Mouse (Mus musculus): ENCODE data around the gene Szt2. TPM values are rescaled to one million over a fixed set of nuclear protein-coding genes. Genes with fewer than 3 reads are reported as not detected.

Szt2 gene
- total and polyA plus RNA-seq, 3 experiments: 3.2 to 18.9 (median 7.4) TPM

DNA sequence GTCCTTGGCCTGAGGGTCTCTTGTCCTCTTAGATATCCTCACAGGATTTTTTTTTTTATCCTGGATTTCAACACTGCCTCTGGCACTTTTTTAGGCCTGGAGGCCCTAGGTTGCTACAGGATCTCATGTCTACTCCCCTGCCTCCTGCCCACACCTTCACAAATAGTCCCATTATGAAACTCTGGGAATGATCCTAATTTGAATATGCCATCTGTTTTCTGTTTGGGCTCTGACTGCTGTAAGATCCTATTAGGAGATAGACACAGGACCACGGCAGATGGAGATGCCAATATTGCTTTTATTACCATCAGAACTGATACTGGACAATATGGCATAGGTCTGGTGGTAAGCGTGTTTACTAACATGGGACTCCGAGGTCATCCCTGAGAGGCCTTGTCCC, 57.2 kb downstream of the Szt2 start:
- Histone ChIP-seq H3K9ac (ENCODE audit: insufficient read depth, low read depth) (no peak overlapping the region), H3K4me2 (ENCODE audit: insufficient read depth, low read depth, poor library complexity, severe bottlenecking) (no peak overlapping the region), H3K27me3 (replicated peaks) (peaks cover 3% of the 10 kb centered on the region), H3K4me3 (replicated peaks in 1 of 3; ENCODE audit: low read depth in 2 of 3, low read length in 2 of 3, poor library complexity in 1 of 3) (no peak overlapping the region), H3K9me3 (replicated peaks; ENCODE audit: low read length) (peaks cover 5% of the 10 kb centered on the region), H3K4me1 (ENCODE audit: control insufficient read depth in 1 of 2, insufficient read depth in 2 of 2) (peaks cover 11 to 20% of the 10 kb centered on the region in 2 experiments), H3K79me2 (replicated peaks; ENCODE audit: control insufficient read depth, extremely low read depth, insufficient read depth, poor library complexity, severe bottlenecking) (no peaks in the 10 kb centered on the region), H3K36me3 (replicated peaks in 1 of 2; ENCODE audit: control insufficient read depth in 1 of 2, insufficient read depth in 1 of 2, low read length in 1 of 2) (no peaks in the 10 kb centered on the region), H3K27ac (ENCODE audit: insufficient read depth, low read depth) (no peak overlapping the region)
- dilution Hi-C loops (cut with MboI; ENCODE audit: extremely low pct_ligation_motif_present, extremely low pct_unique_long_range_greater_than_20kb, low sequenced_read_pairs) (no loop called here), in situ Hi-C loops (cut with MboI; ENCODE audit: low pct_ligation_motif_present, low pct_unique_long_range_greater_than_20kb, low sequenced_read_pairs) (no loop called here)
- DNase-seq (ENCODE audit: extremely low read depth): no peak
- TF ChIP-seq TCF12 (IDR thresholded peaks at IDR 0.05; ENCODE audit: low read depth, low read length): no peak
- TF ChIP-seq ZC3H11A (IDR thresholded peaks at IDR 0.05; ENCODE audit: low read depth, low read length): no peak
- no peak for TF ChIP-seq CHD2 (IDR thresholded peaks at IDR 0.05; ENCODE audit: low read length)
- no peak for TF ChIP-seq CTCF (conservative IDR thresholded peaks at IDR 0.05 in 1 of 2, IDR thresholded peaks at IDR 0.05 in 1 of 2; ENCODE audit: low read depth in 2 of 2, low read length in 2 of 2)
- TF ChIP-seq ZMIZ1 (IDR thresholded peaks at IDR 0.05; ENCODE audit: low read depth, low read length): no peak

- no peak overlapping the region for H3K9ac ChIP-seq (ENCODE audit: insufficient read depth, low read depth)
- dilution Hi-C loops (cut with MboI; ENCODE audit: extremely low pct_ligation_motif_present, extremely low pct_unique_long_range_greater_than_20kb, low sequenced_read_pairs): no loop called here
- no peak overlapping the region for H3K4me3 ChIP-seq (replicated peaks in 1 of 3; ENCODE audit: low read depth in 2 of 3, low read length in 2 of 3, poor library complexity in 1 of 3)
- TF ChIP-seq IRF4 (IDR thresholded peaks at IDR 0.05; ENCODE audit: low read depth, low read length): no peak
- no peak for TF ChIP-seq ZNF384 (IDR thresholded peaks at IDR 0.05; ENCODE audit: low read depth, low read length)
- TF ChIP-seq CHD2 (IDR thresholded peaks at IDR 0.05; ENCODE audit: low read length): no peak
- TF ChIP-seq MXI1 (IDR thresholded peaks at IDR 0.05; ENCODE audit: low read depth, low read length): no peak
- no peak for TF ChIP-seq ZKSCAN1 (IDR thresholded peaks at IDR 0.05; ENCODE audit: borderline replicate concordance, low read depth, low read length)
- no peak for TF ChIP-seq BHLHE40 (IDR thresholded peaks at IDR 0.05; ENCODE audit: low read depth, low read length)
- no peak for TF ChIP-seq PAX5 (IDR thresholded peaks at IDR 0.05; ENCODE audit: low read length)
- no peak for TF ChIP-seq MAX (IDR thresholded peaks at IDR 0.05; ENCODE audit: low read length)
- no peak for TF ChIP-seq CTCF (conservative IDR thresholded peaks at IDR 0.05 in 1 of 2, IDR thresholded peaks at IDR 0.05 in 1 of 2; ENCODE audit: low read depth in 2 of 2, low read length in 2 of 2)
- TF ChIP-seq POLR2A (IDR thresholded peaks at IDR 0.05; ENCODE audit: low read depth, low read length): no peak
- TF ChIP-seq UBTF (IDR thresholded peaks at IDR 0.05; ENCODE audit: low read depth, low read length): no peak
- H3K79me2 ChIP-seq (replicated peaks; ENCODE audit: control insufficient read depth, extremely low read depth, insufficient read depth, poor library complexity, severe bottlenecking): no peaks in the 10 kb centered on the region
- H3K27ac ChIP-seq (ENCODE audit: insufficient read depth, low read depth): no peak overlapping the region
- in situ Hi-C loops (cut with MboI; ENCODE audit: low pct_ligation_motif_present, low pct_unique_long_range_greater_than_20kb, low sequenced_read_pairs): no loop called here
- no peak for DNase-seq (ENCODE audit: extremely low read depth)
- peaks cover 5% of the 10 kb centered on the region for H3K9me3 ChIP-seq (replicated peaks; ENCODE audit: low read length)
- no peaks in the 10 kb centered on the region for H3K36me3 ChIP-seq (replicated peaks in 1 of 2; ENCODE audit: control insufficient read depth in 1 of 2, insufficient read depth in 1 of 2, low read length in 1 of 2)
- H3K4me2 ChIP-seq (ENCODE audit: insufficient read depth, low read depth, poor library complexity, severe bottlenecking): no peak overlapping the region
- peaks cover 3% of the 10 kb centered on the region for H3K27me3 ChIP-seq (replicated peaks)
- peaks cover 12 to 20% of the 10 kb centered on the region in 2 experiments for H3K4me1 ChIP-seq (ENCODE audit: control insufficient read depth in 1 of 2, insufficient read depth in 2 of 2)
Observed at GRCm38 (mm10) chr4:118350864-118351263, 58.2 kb downstream of the Szt2 start.
